In genomic region chr9:85750797-85751196, GRCm38 (mm10) we compare ENCODE assay signal across 23 mouse cellular contexts. TPM values are rescaled to one million over a fixed set of nuclear protein-coding genes. Genes with fewer than 3 reads are reported as not detected.
DNase-seq lines count a peak whose midpoint lies in the region; ATAC-seq and TF ChIP-seq lines count a peak whose summit lies in the region.
"Had no signal": no experiment of that assay in that cellular context is flagged by ENCODE, and none has a peak within 500 bp of the region (broad histone marks: within the 10 kb centered on the region; RNA-seq: fewer than 3 reads in every experiment).

No protein-coding gene starts in this region.

- H3K4me1 ChIP-seq in heart, embryonic 13.5 days = peaks cover 24% of the 10 kb centered on the region
- peaks cover 24% of the 10 kb centered on the region for H3K4me1 ChIP-seq in G1E (ENCODE audit: insufficient read depth, low read depth, low read length)
- H3K4me1 ChIP-seq in liver, embryonic 13.5 days (replicated peaks) = peaks cover 35% of the 10 kb centered on the region

- no peaks in the 10 kb centered on the region for H3K27me3 ChIP-seq in heart, embryonic 13.5 days (replicated peaks)
- H3K27me3 ChIP-seq in G1E (ENCODE audit: insufficient read depth, low read length) = no peaks in the 10 kb centered on the region
- H3K27me3 ChIP-seq in liver, embryonic 13.5 days = no peaks in the 10 kb centered on the region
- H3K27me3 ChIP-seq: forebrain, embryonic 12.5 days; hindbrain, embryonic 15.5 days; limb, embryonic 15.5 days; neural tube, embryonic 15.5 days had no signal

- TF ChIP-seq CTCF in G1E (IDR thresholded peaks at IDR 0.05; ENCODE audit: low read depth, low read length) = no peak

- intact Hi-C loops in heart, postnatal 14 days (cut with DNase I) = no loop called here

- DNase-seq in heart, postnatal 14 days = no peak
- DNase-seq in G1E (ENCODE audit: low spot score) = no peak
- peak; percentile 23 for DNase-seq in c-Kit-positive CD71-positive TER-119-negative erythroid progenitor cells, embryonic 14.5 days (ENCODE audit: low read depth)
- no peak for DNase-seq in liver, embryonic 13.5 days
- DNase-seq in layer of hippocampus, postnatal 10 days (ENCODE audit: low spot score in 2 of 2) = no peak
- DNase-seq in left cerebral cortex, adult 8-10 months (ENCODE audit: low spot score in 2 of 2) = no peak
- no peak for DNase-seq in right cerebral cortex, postnatal 25 days
- DNase-seq: adrenal gland, postnatal 10 days; cerebellum, adult 11 months; cerebellum, postnatal 10 days; kidney, adult 2 months; left cerebral cortex, postnatal 4 days; spleen, adult 18-20 months; thymus, adult 2 months; thymus, postnatal 4 days had no signal

- 81% methylated on average over 7 of the region's 7 CpGs for WGBS in heart, embryonic 13.5 days
- WGBS in liver, embryonic 13.5 days (ENCODE audit: insufficient replicate concordance) = 53% methylated on average over 7 of the region's 7 CpGs

- H3K9me3 ChIP-seq in heart, embryonic 13.5 days = no peaks in the 10 kb centered on the region
- H3K9me3 ChIP-seq in G1E (replicated peaks) = no peaks in the 10 kb centered on the region
- H3K9me3 ChIP-seq in liver, embryonic 13.5 days (replicated peaks) = no peaks in the 10 kb centered on the region
- H3K9me3 ChIP-seq: embryonic facial prominence, embryonic 10.5 days; forebrain, embryonic 12.5 days; hindbrain, embryonic 15.5 days; limb, embryonic 15.5 days; midbrain, embryonic 10.5 days; neural tube, embryonic 15.5 days had no signal

- H3K4me2 ChIP-seq in heart, embryonic 13.5 days = no peak overlapping the region
- H3K4me2 ChIP-seq in liver, embryonic 13.5 days = peak overlapping the region; percentile 89

- H3K36me3 ChIP-seq in heart, embryonic 13.5 days = peaks cover 4% of the 10 kb centered on the region; the same call in 1 of the 2 replicates
- H3K36me3 ChIP-seq in G1E (replicated peaks) = peaks cover 9% of the 10 kb centered on the region
- H3K36me3 ChIP-seq in liver, embryonic 13.5 days = no peaks in the 10 kb centered on the region
- H3K36me3 ChIP-seq: forebrain, embryonic 12.5 days; hindbrain, embryonic 15.5 days; limb, embryonic 15.5 days; neural tube, embryonic 15.5 days had no signal

- no peak for ATAC-seq in heart, embryonic 13.5 days (ENCODE audit: extremely low read depth, insufficient number of reproducible peaks, low FRiP score, low TSS enrichment)
- no peak for ATAC-seq in G1E (ENCODE audit: extremely low read depth, insufficient number of reproducible peaks, low FRiP score, poor library complexity, severe bottlenecking)
- no peak for ATAC-seq in liver, embryonic 13.5 days (ENCODE audit: low read depth)
- ATAC-seq: lung, postnatal 0 days had no signal

- H3K27ac ChIP-seq in heart, embryonic 13.5 days (replicated peaks) = 0 out of 2 replicates have a peak overlapping the region, but pooled peaks have one; percentile 100
- peak overlapping the region; percentile 99 for H3K27ac ChIP-seq in liver, embryonic 13.5 days
- H3K27ac ChIP-seq: forebrain, embryonic 12.5 days had no signal

- no peak overlapping the region for H3K9ac ChIP-seq in heart, embryonic 13.5 days
- peak overlapping the region; percentile 100 for H3K9ac ChIP-seq in liver, embryonic 13.5 days
- H3K9ac ChIP-seq: limb, embryonic 15.5 days had no signal

- no peak overlapping the region for H3K4me3 ChIP-seq in heart, embryonic 13.5 days
- peak overlapping the region; percentile 42; the same call in 1 of the 2 replicates for H3K4me3 ChIP-seq in G1E (ENCODE audit: low read depth, low read length)
- H3K4me3 ChIP-seq in liver, embryonic 13.5 days (replicated peaks) = no peak overlapping the region
- H3K4me3 ChIP-seq: forebrain, embryonic 12.5 days had no signal

RNA-seq across cellular contexts. Expression of gene Ibtk, which starts 1.7 kb away (rescaled TPM):
- 20.0 and 21.7 TPM in 2 replicates for polyA plus RNA-seq in heart, embryonic 13.5 days (2015; fragmentation: Nextera tagmentation; extraction: Ambion mirVana)
- 10 to 100 TPM; 36.3 to 37.2 TPM for total RNA-seq in heart, postnatal 14 days (2021)
- total RNA-seq in G1E (2014; fragmentation: Nextera tagmentation) (50.9 and 63.5 TPM in 2 replicates), G1E (2017) (36.0 and 45.5 TPM in 2 replicates)
- 17.3 and 23.0 TPM in 2 replicates for polyA plus RNA-seq in G1E (2012)
- 20.4 and 25.6 TPM in 2 replicates for polyA plus RNA-seq in liver, embryonic 13.5 days (2015; fragmentation: Nextera tagmentation; extraction: Ambion mirVana)
- total RNA-seq in layer of hippocampus, postnatal 10 days (2021) = 10 to 100 TPM; 22.3 to 24.2 TPM
- total RNA-seq in left cerebral cortex, adult 8-10 months (2022) = 10 to 100 TPM; 22.1 to 27.3 (median 25.9) TPM
